Mouse (Mus musculus) neutrophil, adult 5-6 weeks (primary cell): ENCODE data around the gene Large1. TPM values are rescaled to one million over a fixed set of nuclear protein-coding genes. Genes with fewer than 3 reads are reported as not detected.
"Not testable (repeated sequence)": the region's sequence is repeated elsewhere in the genome, so short reads cannot be mapped to it uniquely, and the experiment has no call there.

Experiments
- ATAC-seq: fragments of 151-379, 151-347 bp; 2 replicates; pipeline ENCODE4 v1.8.0; 2017; ENCODE audit warnings: mild to moderate bottlenecking, moderate TSS enrichment; ENCODE audit not compliant: insufficient number of reproducible peaks, poor library complexity, low FRiP score, severe bottlenecking; ENCODE audit errors: extremely low read depth
- total RNA-seq: library from RNA; stranded (forward); fragments of 200-1000 nt; gene quantifications from 2 replicates; pipeline ENCODE4 v1.2.3, GENCODE M21; 2017

Large1 gene
- total RNA-seq, 1 experiment from 2014 or later = 1.0 TPM

- ATAC-seq = no peak
These were observed 256.4 kb downstream of the Large1 start for GRCm38 (mm10) chr8:73096952-73097351.

DNA sequence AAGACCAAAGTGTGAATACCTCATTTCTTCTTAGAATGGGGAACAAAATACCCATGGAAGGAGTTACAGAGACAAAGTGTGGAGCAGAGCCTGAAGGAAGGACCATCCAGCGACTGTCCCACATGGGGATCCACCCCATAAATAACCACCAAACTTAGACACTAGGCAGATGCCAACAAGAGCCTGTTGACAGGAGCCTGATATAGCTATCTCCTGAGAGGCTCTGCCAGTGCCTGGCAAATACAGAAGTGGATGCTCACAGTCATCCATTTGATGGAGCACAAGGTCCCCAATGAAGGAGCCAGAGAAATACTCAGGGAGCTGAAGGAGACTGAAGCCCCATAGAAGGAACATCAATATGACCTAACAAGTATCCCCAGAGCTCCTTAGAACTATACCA, 275.6 kb downstream of the Large1 start:
- not testable (repeated sequence) for ATAC-seq

DNA sequence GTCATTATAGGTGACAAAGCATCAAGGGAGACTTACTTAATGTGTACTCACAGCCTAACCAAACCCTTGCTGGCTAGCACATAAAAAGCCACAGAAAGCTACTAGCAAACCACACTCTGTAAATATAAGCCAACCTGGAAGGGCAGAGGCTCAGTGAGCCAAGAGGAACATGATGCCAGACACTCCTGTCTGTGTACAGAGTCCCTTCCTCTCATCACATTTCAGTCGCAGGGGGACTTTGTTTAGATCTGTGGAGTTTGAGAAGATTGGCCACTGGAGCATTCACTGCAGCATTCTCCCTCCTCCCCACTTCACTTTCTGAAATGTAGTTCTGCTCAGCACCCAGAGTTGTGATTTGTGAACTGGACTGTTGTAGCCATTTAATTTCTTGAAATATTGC, 291.9 kb downstream of the Large1 start:
- ATAC-seq = no peak

GRCm38 (mm10) chr8:73054726-73055125, 298.6 kb downstream of the Large1 start:
- ATAC-seq = no peak

- ATAC-seq = no peak
These were observed 299.5 kb downstream of the Large1 start for GRCm38 (mm10) chr8:73053878-73054277.

- no peak for ATAC-seq
These were observed 300.9 kb downstream of the Large1 start for GRCm38 (mm10) chr8:73052414-73052813.

DNA sequence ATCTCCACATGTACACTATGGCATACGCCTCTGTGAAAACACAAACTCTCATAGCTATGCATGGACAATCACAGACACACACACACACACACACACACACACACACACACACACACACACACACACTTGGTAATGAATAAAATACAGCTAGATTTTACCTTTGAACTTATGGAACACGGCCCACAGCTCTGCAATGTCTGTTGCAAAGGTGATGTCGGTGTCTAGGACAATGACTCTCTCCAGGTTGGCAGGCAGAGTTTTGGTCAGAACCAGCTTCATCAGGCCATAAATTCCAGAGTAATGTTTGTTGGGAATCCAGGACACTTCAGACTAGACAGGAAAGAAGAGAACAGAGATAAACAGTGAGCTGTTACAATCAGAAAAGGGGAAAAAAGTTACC, 305.2 kb downstream of the Large1 start:
- no peak for ATAC-seq

GRCm38 (mm10) chr8:73029787-73030186, 323.6 kb downstream of the Large1 start:
- no peak for ATAC-seq

DNA sequence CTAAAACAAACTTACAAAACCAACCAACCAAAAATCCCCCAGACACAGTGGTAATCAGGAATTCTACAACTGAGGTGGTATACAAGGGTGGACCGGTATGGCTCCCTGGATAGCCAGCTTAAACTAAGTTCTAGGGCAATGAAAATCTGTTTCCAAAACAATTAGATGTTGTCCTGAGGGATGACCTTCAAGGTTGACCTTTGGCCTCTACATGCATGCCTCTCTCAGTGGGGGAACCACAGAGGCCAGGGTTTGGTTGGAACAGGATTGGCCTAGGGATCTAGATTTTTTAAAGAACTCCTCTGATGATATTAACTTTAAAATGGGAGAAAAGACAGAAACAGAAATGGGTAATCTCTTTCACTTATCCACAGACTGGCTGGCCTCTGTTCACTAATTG, 335.1 kb downstream of the Large1 start:
- no peak for ATAC-seq

- no peak for ATAC-seq
These were observed 335.7 kb downstream of the Large1 start for GRCm38 (mm10) chr8:73017601-73018000.

- no peak for ATAC-seq
These were observed 337.0 kb downstream of the Large1 start for GRCm38 (mm10) chr8:73016303-73016702.

DNA sequence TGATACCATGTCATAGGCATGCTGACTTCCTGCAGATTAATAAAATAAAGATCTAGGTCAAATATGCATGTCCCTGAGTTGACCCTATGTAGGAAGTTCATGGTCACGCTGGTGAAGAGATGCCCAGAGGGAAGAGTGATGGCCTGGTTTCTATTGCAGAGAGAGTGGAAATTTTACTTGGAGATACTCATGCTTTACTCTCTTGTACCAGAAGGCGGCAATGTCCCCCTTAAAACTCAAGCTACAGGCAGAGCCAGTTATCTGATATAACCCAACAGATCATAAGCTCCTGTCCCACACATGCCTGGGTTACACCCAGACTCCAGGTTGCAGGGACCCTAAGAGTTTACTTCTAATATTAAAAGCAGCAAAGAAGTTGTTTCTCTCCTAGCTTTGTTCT, 345.9 kb downstream of the Large1 start:
- no peak for ATAC-seq

DNA sequence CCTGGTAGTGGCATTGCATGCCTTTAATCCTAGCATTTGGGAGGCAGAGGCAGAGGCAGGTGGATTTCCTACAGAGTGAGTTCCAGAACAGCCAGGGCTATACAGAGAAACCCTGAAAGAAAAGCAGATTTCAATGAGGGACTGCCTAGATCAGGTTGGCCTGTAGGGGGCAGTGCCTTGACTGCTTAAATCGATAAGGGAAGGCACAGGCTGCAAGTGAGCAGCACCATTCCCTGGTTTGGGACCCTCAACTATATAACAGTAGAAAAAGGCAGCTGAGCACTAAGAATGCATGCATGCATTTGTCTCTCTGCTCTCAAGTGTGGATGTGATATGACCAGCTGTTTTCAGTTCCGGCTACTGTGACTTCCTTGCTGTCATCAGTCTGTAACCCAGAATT, 349.5 kb downstream of the Large1 start:
- no peak for ATAC-seq

DNA sequence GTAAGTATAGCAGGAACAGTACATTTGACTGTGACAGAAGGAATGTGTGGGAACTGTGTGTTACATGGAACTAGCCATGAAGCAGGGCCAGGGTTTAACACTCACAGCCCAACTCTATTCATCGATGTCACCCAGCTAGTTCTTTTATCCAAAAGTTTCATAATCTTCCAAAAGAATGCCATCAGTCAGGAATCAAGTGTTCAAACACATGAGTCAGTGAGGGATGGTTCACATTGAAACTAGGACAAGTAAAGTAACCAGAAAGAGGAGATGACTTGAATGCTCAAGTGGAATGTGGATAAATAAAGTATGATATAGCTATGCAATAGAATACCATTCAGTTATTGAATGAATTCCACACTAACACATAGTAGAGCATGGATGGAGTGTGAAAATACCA, 359.5 kb downstream of the Large1 start:
- ATAC-seq = no peak

GRCm38 (mm10) chr8:72990425-72990824, 362.9 kb downstream of the Large1 start:
- ATAC-seq = no peak

GRCm38 (mm10) chr8:72982832-72983231, 370.5 kb downstream of the Large1 start:
- ATAC-seq = no peak

- ATAC-seq = no peak
These were observed 398.3 kb downstream of the Large1 start for GRCm38 (mm10) chr8:72955074-72955473.

GRCm38 (mm10) chr8:72941393-72941792, 411.9 kb downstream of the Large1 start:
- not testable (repeated sequence) for ATAC-seq

- ATAC-seq = no peak
These were observed 434.0 kb downstream of the Large1 start for GRCm38 (mm10) chr8:72919182-72919902.

- no peak for ATAC-seq
These were observed 447.8 kb downstream of the Large1 start for GRCm38 (mm10) chr8:72905491-72905890.

DNA sequence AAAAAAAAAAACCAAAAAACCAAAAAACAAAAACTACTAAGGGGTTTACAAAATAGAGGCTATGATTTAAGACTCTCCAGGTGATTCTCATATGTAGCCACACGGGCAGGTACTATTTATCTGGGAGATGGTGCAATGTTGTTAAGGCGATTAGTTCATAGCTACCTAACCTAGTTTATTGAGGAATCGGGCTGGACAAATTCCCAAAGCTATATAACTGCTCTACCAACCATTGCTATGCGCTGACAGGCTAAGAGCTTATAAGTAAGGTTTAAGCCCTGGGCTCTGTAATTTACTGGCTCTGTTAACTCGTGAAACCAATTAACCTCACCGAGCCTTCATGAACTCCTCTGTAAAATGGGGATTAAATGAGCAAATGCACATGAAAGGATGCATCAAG, 451.7 kb downstream of the Large1 start:
- ATAC-seq = no peak
